Mouse (Mus musculus) A20 (cell line): ENCODE measurements around the gene Dclk1.
"Not testable (repeated sequence)": the region's sequence is repeated elsewhere in the genome, so short reads cannot be mapped to it uniquely, and the experiment has no call there.

Experiments
- DNase-seq: peaks from one replicate; pipeline ENCODE4 v3.0.0-alpha.2; 2011; ENCODE audit warnings: low read depth, low spot score

Gene Dclk1

DNA sequence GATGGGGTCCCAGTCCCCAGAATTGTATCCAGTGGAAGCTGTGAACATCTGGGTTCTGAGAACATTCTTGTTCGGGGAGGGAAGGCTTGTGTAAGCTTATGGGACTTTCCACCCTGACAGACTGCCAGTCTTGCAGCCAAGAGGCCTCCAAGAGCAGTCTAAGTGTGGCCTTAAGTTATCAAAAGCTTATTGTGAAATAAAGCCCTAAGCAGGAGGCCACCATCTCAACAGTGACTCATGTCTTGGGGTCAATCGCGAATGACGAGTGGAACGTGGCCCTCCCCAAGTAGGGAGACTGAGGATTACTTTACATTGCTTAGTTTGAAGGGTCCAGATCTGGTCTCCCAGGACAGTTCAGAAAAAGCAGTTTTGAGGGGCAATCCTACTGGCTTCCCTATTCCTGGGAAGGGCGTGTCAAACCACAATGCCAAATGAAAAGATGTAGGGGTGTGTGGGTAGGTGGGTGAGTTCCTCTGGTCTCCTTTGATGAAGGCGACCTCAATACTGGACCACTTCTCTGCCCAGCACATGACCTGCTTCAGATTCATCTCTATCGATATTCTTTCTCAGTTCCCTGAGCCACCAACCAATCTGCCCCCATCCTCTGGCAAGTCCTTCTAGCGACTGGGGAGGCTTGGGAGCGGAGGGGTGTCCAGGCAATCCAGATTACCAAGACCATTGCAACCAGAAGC lies at the start of gene Dclk1:
TSS of gene Dclk1 (plus strand) at position 635 of the 692 bp plus-strand sequence.
- no peak for DNase-seq

DNA sequence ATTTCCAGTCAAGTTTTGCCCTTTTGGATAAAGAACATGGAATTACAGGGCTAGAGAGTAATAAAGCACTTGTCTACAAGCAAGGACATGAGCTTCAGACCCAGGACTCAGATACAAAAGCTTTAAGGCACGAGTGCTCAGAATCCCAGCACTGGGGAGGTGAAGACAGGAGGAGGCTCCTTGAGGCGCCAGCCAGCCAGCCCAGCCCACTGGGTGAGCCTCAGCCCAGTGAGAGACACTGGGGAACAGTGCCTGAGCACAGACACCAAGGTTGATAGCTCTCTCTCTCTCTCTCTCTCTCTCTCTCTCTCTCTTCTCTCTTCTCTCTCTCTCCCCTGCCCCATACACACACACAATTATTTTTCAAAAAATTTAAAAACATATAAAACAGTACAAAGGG lies 48.8 kb upstream of the Dclk1 start:
- no peak for DNase-seq

GRCm38 (mm10) chr3:55194792-55195191 lies 47.4 kb upstream of the Dclk1 start:
- no peak for DNase-seq

DNA sequence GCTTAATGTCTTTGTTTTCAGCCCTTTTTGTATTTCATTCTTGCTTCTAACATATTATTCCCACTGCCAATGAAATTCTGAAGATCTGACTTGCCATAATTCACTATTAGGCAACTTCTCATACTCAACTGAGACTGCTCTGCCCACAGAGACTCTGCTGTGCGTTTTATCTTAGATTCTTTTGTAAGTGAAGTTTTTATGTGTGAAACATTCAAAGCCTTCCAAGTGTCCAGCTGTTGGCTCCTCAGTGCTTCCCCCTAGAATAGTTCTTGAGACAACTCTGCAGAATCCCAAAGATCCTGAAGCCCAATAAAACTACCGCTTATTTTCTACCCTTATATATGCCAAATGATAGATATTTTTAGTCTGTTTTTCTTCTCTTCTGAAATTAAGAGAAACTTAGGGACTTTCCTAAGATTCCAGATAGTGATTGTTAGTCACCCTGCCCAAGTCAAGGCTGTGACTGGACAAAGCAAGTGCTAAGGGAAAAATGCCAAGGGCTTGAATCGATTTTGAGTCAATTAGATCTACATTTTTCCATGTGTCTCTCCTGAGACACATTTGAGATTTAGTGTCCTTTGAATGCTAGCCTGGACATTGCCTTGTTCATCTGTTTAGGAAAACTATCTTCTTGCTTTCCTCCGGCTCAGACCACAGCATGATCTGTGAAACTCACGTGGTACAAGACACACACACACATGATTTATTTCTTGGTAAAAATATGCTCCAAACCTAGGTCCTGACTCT lies 46.4 kb upstream of the Dclk1 start:
- no peak for DNase-seq

- DNase-seq, result no peak
Measured at GRCm38 (mm10) chr3:55196328-55196710, 45.8 kb upstream of the Dclk1 start.

- not testable (repeated sequence) for DNase-seq
Measured at GRCm38 (mm10) chr3:55203621-55204020, 38.5 kb upstream of the Dclk1 start.

GRCm38 (mm10) chr3:55206413-55206812 lies 35.8 kb upstream of the Dclk1 start:
- DNase-seq, result no peak

- DNase-seq, result no peak
Measured at GRCm38 (mm10) chr3:55207665-55208064, 34.5 kb upstream of the Dclk1 start.

DNA sequence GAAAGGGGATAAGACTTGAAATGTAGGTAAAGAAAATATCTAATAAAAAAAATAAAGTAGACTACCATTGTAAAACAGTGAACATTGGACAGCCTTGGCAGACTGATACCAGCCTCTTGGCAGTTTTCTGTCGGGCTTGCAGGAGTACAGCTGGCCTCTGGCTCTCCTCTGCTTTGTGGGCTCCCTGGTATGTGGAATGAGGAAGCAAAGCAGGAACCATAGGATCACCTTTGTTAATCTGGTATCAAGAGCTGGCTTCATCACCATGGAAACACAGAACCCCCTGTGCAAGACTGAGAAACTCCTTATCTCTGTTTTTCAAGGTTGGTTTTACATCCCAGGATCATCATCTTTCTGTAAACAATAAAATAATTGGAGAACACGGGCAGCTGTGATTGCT lies 29.9 kb upstream of the Dclk1 start:
- DNase-seq, result no peak

DNA sequence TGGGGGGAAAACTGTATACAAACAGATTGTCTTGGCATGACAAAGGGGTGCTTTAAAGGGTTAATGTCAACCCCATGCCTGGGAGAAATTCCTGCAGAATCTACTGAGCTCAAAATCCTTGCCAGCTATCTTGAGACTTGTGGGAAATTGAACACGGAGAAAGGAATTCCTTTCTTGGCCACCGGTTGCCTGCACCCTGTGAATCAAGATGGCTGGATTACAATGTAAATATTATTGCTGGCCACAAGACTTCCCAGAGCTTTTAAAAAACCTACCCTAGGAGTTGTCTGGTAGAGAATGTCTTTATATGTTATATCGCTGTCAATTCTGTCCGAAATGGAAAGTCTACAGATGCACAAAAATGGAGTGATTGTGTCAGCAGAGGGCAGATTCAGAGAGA lies 28.4 kb upstream of the Dclk1 start:
- DNase-seq, result no peak

- no peak for DNase-seq
Measured at GRCm38 (mm10) chr3:55214413-55214812, 27.8 kb upstream of the Dclk1 start.

GRCm38 (mm10) chr3:55222502-55222901 lies 19.7 kb upstream of the Dclk1 start:
- peak; percentile 45 for DNase-seq

GRCm38 (mm10) chr3:55223862-55224261 lies 18.3 kb upstream of the Dclk1 start:
- DNase-seq, result no peak

GRCm38 (mm10) chr3:55226501-55227213 lies 15.5 kb upstream of the Dclk1 start:
- DNase-seq, result peak; percentile 92

GRCm38 (mm10) chr3:55227214-55227581 lies 15.0 kb upstream of the Dclk1 start:
- no peak for DNase-seq

- no peak for DNase-seq
Measured at GRCm38 (mm10) chr3:55242422-55243055, 375 bp downstream of the Dclk1 start.

DNA sequence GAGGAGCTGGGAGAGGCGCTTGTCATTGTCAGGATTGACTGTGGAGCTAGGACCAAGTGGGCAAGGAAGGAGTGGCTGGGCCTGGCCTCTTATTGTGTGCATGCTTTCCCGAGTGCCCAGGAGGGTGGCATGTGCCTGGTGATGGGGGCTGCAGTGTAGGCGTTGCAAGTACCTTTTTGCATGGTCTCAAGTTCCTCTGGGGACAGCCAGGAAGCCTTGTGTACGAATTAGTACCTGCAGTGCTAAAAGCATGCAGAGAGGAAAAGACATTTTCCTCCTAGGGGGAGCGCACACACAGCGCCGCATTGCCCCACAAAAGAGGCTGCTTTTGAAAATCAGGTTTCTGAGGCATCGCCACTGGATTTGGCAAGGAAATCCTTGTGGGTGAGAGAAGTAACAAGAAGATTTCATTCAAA lies 900 bp downstream of the Dclk1 start:
- DNase-seq, result no peak

- no peak for DNase-seq
Measured at GRCm38 (mm10) chr3:55244087-55244486, 1.9 kb downstream of the Dclk1 start.

DNA sequence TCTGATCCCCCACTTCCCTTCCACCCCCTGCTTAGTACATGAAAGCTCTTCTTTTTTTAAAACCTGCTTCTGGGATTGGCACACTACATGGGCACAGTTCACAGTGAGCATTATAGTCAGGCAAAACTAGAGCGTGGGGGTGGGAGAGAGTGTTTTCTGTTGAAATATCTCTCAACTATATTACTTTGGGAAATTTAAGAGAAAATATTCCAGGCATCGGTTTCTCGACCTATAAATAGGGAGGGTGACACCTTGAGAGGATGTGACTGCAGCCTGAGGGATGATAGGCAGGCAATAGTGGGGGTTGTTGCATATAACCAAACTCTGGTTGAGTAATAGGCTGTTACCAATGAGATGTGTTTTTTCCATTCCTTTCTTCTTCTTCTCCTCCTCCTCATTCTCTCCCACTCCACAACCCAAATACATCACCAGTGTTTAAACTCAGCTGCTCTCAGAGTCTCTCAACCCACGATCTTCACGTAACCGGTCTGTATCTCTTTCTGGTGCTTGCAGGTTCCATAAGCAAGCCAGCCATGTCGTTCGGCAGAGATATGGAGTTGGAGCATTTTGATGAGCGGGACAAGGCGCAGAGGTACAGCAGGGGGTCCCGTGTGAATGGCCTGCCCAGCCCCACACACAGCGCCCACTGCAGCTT lies 4.6 kb downstream of the Dclk1 start:
- no peak for DNase-seq

GRCm38 (mm10) chr3:55248048-55248447 lies 5.9 kb downstream of the Dclk1 start:
- no peak for DNase-seq

- DNase-seq, result no peak
Measured at GRCm38 (mm10) chr3:55248508-55248907, 6.3 kb downstream of the Dclk1 start.

DNA sequence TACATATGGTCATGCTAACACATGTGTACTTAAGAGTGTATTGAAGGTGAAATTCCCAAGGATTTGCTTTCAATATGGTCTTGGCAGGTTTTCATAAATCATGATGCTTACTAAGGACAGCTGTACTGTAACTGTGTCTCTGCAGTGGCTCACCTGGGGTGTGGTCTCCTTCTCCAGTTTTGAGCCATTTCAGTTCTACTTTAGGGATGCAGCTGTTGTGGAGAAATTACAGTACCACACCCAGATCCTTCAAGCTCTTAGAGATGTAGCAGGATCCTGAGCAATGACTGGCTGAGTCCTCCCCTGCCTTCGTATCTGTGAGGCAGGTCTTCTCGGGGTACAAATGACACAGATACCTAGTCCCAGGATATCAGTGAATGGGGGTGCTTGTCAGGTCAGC lies 8.5 kb downstream of the Dclk1 start:
- no peak for DNase-seq
